Mouse (Mus musculus): Measurements from ENCODE around the gene Wdfy3. TPM values are rescaled to one million over a fixed set of nuclear protein-coding genes. Genes with fewer than 3 reads are reported as not detected.
"Not testable (repeated sequence)": the region's sequence is repeated elsewhere in the genome, so short reads cannot be mapped to it uniquely, and the experiment has no call there.

The Wdfy3 gene
- total RNA-seq, 2 experiments from 2014 or later: 8.4 to 19.4 TPM

DNA sequence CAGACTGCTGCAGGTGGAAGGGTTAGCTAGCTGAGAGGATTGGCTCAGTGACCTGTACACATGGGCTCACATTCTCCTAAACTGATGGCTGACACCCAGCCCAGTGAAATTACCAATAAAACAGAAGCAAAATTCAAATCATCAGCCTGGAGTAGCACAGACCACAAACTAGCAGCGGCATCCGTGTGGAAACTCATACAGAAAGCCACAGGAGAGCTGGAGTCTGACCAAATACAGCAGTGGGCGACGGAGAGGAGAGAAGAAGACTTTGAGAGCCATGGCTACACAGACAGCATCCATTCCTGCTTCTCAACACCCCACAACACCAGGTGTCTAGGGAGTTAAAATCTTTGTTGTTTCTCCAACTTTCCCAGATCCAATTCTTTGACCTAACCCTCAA, 110.8 kb downstream of the Wdfy3 start:
- no peak for ATAC-seq (replicated peaks; ENCODE audit: low FRiP score, low TSS enrichment, poor library complexity, severe bottlenecking)

- ATAC-seq (replicated peaks; ENCODE audit: low FRiP score, low TSS enrichment, poor library complexity, severe bottlenecking): no peak
These were observed 112.3 kb downstream of the Wdfy3 start for GRCm38 (mm10) chr5:101957419-101957818.

DNA sequence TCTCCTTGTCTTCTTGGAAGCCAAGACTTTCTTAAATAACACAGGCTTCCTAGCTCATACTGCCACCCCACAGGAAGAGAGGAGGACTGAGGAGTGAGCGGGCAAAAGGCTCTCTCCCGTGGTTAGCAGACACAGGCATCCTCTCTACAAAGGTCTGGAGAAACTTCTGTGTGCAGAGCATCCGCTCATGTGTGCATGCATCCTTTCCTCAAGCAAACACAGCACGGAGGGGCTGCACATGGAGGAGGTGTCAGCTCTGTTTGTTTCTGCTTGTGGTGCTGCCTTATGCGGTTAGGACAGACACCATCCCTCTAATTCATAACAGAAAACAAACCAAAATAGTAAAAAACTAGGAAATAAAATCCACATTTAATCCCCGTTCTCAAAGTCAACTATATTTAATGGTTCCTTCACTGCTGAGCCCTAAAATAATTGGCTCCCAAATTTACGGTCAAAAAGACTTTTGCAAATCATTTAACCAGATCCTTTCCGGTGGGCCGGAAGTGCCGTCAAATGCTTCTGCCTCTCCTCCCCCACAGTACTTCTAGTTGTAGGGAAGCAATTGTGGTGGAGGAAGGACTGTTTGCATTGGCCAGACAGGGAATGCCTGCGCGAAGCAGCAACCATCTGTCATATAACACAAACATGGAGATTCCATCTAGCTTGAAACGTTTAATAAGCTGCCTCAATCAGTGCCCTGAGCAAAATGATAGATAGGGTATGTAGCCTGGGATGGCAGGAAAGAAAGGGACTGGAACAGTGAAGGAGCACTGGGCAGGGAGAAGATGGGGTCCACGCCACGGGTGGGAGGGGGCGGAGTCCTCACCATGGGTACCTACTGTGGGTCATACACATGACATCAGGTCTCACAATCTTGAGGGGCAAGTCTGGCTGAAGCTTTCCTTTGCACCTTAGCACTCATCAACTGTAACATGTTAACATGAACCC, 115.1 kb downstream of the Wdfy3 start:
- no peak for ATAC-seq (replicated peaks; ENCODE audit: low FRiP score, low TSS enrichment, poor library complexity, severe bottlenecking)

- no peak for ATAC-seq (replicated peaks; ENCODE audit: low FRiP score, low TSS enrichment, poor library complexity, severe bottlenecking)
These were observed 117.8 kb downstream of the Wdfy3 start for GRCm38 (mm10) chr5:101951918-101952317.

- no peak for ATAC-seq (replicated peaks; ENCODE audit: low FRiP score, low TSS enrichment, poor library complexity, severe bottlenecking)
These were observed 120.4 kb downstream of the Wdfy3 start for GRCm38 (mm10) chr5:101949323-101949722.

DNA sequence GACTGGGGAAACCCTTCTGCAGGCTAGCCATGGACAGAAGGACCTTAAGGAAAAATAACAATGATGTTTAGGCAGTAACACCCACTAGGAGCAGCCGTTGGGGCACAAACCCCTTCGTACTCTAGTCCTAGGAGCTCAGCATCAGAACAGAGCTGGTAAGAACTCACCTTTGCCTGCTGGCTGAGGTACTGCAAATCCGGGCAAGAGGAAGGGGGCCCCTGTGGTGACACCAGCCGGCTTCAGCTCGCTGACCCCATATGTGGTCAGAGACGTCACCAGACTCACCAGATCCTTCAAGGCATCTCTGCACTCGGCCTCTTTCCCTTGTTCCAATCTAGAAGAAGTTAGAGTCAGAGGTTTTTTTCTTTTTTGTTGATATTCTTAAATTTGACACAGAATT, 121.1 kb downstream of the Wdfy3 start:
- no peak for ATAC-seq (replicated peaks; ENCODE audit: low FRiP score, low TSS enrichment, poor library complexity, severe bottlenecking)

DNA sequence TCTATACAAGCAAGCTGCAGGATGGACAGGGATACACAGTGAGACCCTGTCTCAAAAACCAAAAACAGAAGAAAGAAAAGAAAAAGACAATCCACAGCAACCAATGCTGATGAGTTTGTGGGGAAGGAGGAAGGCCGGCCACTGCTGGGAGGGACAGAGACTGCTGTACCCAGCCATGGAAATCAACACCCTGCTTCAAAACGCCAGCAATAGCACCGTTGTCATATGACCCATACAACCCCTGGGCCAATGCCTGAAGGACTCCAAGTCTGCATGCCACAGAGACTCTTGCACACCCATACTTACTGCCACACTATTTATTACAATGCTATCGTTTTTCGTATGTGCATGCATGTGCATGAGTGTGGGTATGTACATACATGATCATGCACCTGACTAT, 124.0 kb downstream of the Wdfy3 start:
- ATAC-seq (replicated peaks; ENCODE audit: low FRiP score, low TSS enrichment, poor library complexity, severe bottlenecking): no peak

GRCm38 (mm10) chr5:101937909-101938596, 131.7 kb downstream of the Wdfy3 start:
- ATAC-seq (replicated peaks; ENCODE audit: low FRiP score, low TSS enrichment, poor library complexity, severe bottlenecking): no peak

DNA sequence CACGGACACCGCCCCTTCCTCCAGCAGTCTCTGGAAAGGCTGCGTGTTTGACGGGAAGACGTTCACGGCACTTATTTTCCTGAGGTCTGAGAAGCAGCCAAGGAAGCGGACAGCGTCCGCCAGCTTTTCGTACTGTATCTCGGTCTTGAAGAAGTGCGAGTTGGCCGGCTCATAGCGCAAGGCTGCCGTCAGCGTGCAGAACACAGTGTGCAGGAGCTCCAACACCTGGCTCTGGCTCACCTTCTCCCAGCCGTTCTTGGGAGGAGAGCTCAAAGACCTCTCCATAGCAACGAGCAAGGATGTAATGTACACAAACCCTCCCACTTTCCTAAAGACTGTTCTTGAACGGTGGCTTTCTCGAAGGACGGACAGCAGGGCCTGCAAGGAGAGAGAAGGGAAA, 132.4 kb downstream of the Wdfy3 start:
- ATAC-seq (replicated peaks; ENCODE audit: low FRiP score, low TSS enrichment, poor library complexity, severe bottlenecking): no peak

DNA sequence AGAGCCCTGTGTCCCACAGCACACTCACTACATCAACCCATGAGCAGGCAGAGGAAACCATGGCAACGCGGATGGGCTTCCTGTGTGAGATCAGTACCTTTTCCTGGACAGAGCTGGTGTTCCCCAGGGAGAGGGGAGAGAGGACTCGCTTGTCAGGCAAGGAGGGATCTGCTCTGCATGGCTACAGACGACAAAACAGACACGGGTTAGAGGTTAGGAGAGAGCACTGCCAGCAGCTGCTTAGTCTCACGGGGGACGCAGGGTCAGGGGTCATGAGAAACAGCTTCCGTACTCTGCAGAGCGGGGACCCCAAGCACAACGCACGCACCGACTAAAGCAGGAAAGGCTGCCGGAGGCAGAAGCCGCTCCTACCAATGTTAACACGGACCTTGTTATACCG, 133.8 kb downstream of the Wdfy3 start:
- ATAC-seq (replicated peaks; ENCODE audit: low FRiP score, low TSS enrichment, poor library complexity, severe bottlenecking): no peak

GRCm38 (mm10) chr5:101934629-101935028, 135.1 kb downstream of the Wdfy3 start:
- ATAC-seq (replicated peaks; ENCODE audit: low FRiP score, low TSS enrichment, poor library complexity, severe bottlenecking): peak; percentile 34

DNA sequence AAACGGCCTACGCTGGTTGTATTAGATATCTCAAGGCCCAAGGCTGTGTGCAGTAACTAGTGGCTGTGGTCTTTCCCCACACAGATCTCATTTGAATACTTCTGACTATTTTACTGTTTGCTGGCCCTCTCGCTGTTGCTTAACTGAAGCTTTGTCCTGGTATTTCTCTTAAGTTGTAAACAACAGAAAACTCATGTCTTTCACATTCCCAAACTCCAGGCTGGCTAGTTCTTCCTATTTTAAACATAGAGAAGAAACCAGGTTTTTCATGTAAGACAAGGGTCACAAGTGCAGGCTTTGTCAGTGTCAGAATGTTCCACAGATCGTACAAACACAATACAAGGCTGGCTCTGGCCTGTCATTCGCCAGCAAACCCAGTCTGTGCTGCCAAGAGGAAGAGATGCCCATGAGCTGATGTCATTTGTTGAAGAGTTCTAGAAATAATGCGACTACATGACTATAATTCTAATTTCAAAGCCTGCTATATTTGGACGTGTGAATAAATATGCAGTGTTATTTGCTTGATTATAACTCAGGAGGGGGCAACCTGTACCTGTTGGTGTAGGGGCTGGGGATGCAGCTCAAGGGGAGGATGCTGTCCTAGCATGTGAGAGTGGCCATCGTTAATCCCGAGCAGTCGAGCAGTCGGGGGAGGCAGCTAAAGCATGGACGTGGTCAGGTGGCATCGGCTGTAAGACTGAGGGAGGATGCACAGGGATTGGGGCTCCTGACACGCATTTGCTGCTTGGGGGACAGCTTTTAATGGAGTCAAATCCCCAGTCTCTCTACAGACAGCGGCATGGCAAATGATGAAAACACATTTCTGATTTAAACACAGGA, 136.5 kb downstream of the Wdfy3 start:
- no peak for ATAC-seq (replicated peaks; ENCODE audit: low FRiP score, low TSS enrichment, poor library complexity, severe bottlenecking)

GRCm38 (mm10) chr5:101931997-101932396, 137.7 kb downstream of the Wdfy3 start:
- no peak for ATAC-seq (replicated peaks; ENCODE audit: low FRiP score, low TSS enrichment, poor library complexity, severe bottlenecking)

DNA sequence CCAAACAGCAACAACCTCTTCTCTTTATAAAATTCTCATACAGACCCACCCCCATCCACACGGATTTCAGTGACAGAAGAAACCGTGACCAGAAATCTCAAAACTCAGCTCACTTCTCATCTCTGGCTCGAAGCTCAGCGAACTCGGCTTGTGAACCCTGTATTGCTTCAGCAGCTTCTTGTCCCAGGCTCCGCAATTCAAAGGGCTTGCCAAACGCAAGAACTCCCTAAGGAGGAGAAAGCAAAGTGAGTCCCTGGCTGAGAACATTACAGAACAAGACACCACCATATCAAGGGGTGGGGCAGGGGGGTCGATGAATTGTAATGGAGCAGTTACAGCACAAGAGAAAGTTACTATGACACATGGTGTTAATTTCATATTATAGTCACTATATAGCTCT, 143.4 kb downstream of the Wdfy3 start:
- no peak for ATAC-seq (replicated peaks; ENCODE audit: low FRiP score, low TSS enrichment, poor library complexity, severe bottlenecking)

DNA sequence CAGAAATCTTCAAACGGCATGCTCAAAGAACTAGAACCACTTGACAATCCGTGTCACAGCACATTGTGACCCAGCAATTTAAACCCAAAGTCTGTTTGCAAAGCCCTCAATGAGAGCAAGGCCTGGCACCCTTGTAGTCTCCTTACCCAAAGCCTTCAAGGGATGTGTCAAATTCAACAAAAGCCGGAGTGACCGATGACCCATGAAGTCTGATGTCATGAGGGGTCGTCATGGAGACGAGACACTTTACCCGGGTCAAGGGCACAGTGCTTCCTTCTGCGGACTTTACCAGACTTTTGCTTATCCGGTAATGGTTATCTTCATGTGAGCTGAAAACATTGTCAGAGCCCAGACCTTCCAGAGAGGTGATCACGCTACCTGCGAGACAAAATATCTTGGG, 146.0 kb downstream of the Wdfy3 start:
- ATAC-seq (replicated peaks; ENCODE audit: low FRiP score, low TSS enrichment, poor library complexity, severe bottlenecking): no peak

DNA sequence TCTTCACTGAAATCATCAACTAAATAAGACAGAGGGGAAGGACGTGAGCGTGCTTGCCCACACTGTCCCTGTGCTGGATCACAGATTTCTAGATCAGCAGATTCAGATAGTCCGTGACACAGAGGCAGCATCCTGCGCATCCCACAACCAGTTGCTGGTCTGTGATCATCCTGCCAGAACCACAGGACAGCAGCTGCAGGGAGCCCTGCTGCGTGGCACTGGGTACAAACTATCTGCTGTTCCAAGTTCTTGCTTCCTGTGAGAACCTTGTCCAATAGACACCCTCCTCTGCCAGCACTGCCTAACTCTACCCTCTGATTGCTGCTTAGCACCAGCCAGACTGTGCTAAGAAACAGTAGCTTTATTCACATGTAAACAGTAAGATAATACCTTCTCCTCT, 150.2 kb downstream of the Wdfy3 start:
- peak; percentile 14; the same call in 1 of the 2 replicates for ATAC-seq (replicated peaks; ENCODE audit: low FRiP score, low TSS enrichment, poor library complexity, severe bottlenecking)

- no peak for ATAC-seq (replicated peaks; ENCODE audit: low FRiP score, low TSS enrichment, poor library complexity, severe bottlenecking)
These were observed 160.3 kb downstream of the Wdfy3 start for GRCm38 (mm10) chr5:101909468-101909867.

DNA sequence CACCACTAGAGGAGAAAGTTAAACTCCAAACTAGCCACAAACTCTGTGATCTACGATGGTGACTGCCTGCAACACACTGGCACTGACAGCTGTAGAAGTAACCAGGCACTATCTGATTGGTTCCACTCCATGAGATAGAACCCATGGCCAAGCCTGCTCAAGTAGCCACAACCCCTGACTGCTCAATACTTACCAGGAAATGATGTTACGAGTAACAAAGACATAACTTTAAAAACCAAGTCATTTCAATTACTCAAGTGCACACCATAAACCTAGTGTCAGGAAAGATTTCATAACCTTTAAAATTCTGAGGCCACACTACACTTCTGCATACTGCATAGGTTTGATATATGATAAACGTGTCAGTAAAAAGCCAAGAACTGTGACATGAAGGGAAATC, 164.1 kb downstream of the Wdfy3 start:
- no peak for ATAC-seq (replicated peaks; ENCODE audit: low FRiP score, low TSS enrichment, poor library complexity, severe bottlenecking)

DNA sequence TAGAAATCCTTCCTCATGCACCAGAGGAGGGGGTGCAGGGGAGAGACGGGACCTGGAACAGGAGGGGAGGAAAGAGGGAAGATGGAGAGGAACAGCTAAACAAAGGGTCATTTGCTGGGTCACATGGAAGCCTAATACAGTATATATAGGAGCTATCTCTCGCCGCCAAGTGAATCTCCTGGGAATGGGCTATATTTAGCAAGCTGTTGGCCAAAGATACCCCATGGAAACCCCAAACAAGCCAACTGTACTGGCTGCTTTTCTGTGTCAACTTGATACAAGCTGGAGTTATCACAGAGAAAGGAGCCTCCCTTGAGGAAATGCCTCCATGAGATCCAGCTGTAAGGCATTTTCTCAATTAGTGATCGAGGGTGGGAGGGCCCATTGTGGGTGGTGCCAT, 164.9 kb downstream of the Wdfy3 start:
- ATAC-seq (replicated peaks; ENCODE audit: low FRiP score, low TSS enrichment, poor library complexity, severe bottlenecking): not testable (repeated sequence)

DNA sequence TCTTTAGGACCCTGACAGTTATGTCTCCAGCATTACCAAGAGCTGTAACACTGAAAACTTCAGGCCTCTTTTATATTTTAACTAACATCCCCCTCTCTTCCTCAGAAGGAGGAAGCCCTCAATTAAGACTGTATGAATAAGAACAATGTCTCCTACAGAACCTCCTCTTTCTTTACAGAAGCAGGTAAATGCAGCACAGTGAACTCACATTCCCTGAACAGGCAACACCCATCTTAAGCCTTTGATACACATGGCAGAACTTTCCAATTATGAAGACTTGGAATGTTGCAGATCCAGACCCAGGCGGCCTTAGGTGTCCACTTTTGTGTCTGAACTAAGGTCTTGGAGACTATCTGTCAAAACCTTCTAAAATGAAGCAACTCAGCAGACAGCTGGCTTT, 167.0 kb downstream of the Wdfy3 start:
- no peak for ATAC-seq (replicated peaks; ENCODE audit: low FRiP score, low TSS enrichment, poor library complexity, severe bottlenecking)

All from megakaryocyte-erythroid progenitor cell, adult 5-6 weeks (primary cell).